8 mouse cellular contexts compared by ENCODE assay signal in the genomic region with DNA sequence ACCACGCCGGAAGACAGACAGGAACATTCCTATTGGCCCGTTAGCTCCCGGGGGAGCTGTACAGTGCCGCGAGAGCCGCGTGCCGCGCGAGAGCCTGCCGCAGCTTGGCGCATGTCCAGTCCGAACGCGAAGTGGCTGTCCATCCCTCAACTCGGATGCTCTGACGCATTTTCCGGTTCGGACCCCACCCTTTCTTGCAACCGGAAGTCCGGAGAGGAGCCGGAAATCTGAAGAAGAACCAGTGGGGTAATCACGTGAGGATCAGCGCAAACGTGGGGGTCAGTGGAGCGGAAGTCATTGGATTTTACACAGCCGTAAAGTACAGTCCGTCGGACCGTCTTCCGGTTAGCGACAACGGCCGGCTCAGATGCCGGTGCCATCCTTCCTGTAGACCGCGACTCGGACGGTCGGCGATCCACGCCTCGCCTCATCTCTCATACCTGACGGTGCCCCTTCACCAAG. TPM values are rescaled to one million over a fixed set of nuclear protein-coding genes. Genes with fewer than 3 reads are reported as not detected.
DNase-seq lines count a peak whose midpoint lies in the region; ATAC-seq and TF ChIP-seq lines count a peak whose summit lies in the region.

A gene (plus strand): TSS at position 230 of the 462 bp plus-strand sequence.

- peak within 1 kb of the TSS; percentile 60 for H3K4me2 ChIP-seq in embryonic facial prominence, embryonic 13.5 days
- peak within 1 kb of the TSS; percentile 59 for H3K4me2 ChIP-seq in kidney, embryonic 14.5 days (replicated peaks; ENCODE audit: low read depth, low read length)
- H3K4me2 ChIP-seq in limb, embryonic 14.5 days (replicated peaks; ENCODE audit: low read depth, low read length, severe bottlenecking): peak within 1 kb of the TSS; percentile 59

- peaks cover 62% of the 10 kb centered on the region for H3K36me3 ChIP-seq in spleen, adult 2 months (ENCODE audit: control insufficient read depth, insufficient read depth, low read length)
- H3K36me3 ChIP-seq in embryonic facial prominence, embryonic 13.5 days: peaks cover 90% of the 10 kb centered on the region
- H3K36me3 ChIP-seq in kidney, embryonic 14.5 days (ENCODE audit: control insufficient read depth, insufficient read depth, low read length): peaks cover 90% of the 10 kb centered on the region
- peaks cover 90% of the 10 kb centered on the region for H3K36me3 ChIP-seq in limb, embryonic 14.5 days (ENCODE audit: control insufficient read depth, insufficient read depth, low read length)

- peak within 1 kb of the TSS; percentile 64 for H3K9ac ChIP-seq in embryonic facial prominence, embryonic 13.5 days
- H3K9ac ChIP-seq in kidney, embryonic 14.5 days (ENCODE audit: low read depth, low read length): peak within 1 kb of the TSS; percentile 55; the same call in 1 of the 2 replicates
- peak within 1 kb of the TSS; percentile 43 for H3K9ac ChIP-seq in limb, embryonic 14.5 days (ENCODE audit: low read depth, low read length, severe bottlenecking)

- peaks cover 6% of the 10 kb centered on the region; the same call in 1 of the 2 replicates for H3K9me3 ChIP-seq in embryonic facial prominence, embryonic 13.5 days
- peaks cover 5% of the 10 kb centered on the region; the same call in 1 of the 2 replicates for H3K9me3 ChIP-seq in kidney, embryonic 14.5 days (ENCODE audit: control insufficient read depth, low read length)
- H3K9me3 ChIP-seq in limb, embryonic 14.5 days (ENCODE audit: control insufficient read depth, low read length): no peaks in the 10 kb centered on the region; the same call in 1 of the 2 replicates

- 0 out of 2 replicates have a peak within 1 kb of the TSS, but pooled peaks have one; percentile 2 for H3K4me3 ChIP-seq in spleen, adult 2 months (ENCODE audit: extremely low read depth, insufficient read depth, insufficient read length)
- H3K4me3 ChIP-seq in embryonic facial prominence, embryonic 13.5 days: peak within 1 kb of the TSS; percentile 45
- H3K4me3 ChIP-seq in kidney, embryonic 14.5 days (ENCODE audit: low read length): peak within 1 kb of the TSS; percentile 48
- peak within 1 kb of the TSS; percentile 45 for H3K4me3 ChIP-seq in limb, embryonic 14.5 days (replicated peaks; ENCODE audit: low read length)

- no peaks in the 10 kb centered on the region for H3K27me3 ChIP-seq in spleen, adult 2 months (ENCODE audit: control insufficient read depth, insufficient read depth, low read length)
- H3K27me3 ChIP-seq in embryonic facial prominence, embryonic 13.5 days: no peaks in the 10 kb centered on the region
- no peaks in the 10 kb centered on the region for H3K27me3 ChIP-seq in kidney, embryonic 14.5 days (ENCODE audit: control insufficient read depth, insufficient read depth, low read length)
- H3K27me3 ChIP-seq in limb, embryonic 14.5 days (ENCODE audit: control insufficient read depth, insufficient read depth, low read length): no peaks in the 10 kb centered on the region

- ATAC-seq in embryonic facial prominence, embryonic 13.5 days (ENCODE audit: insufficient number of reproducible peaks, insufficient read depth, low FRiP score, low TSS enrichment, low read depth): peak; percentile 88
- ATAC-seq in kidney, embryonic 14.5 days (ENCODE audit: low FRiP score, low TSS enrichment): peak; percentile 96
- peak; percentile 92 for ATAC-seq in limb, embryonic 14.5 days (ENCODE audit: low FRiP score, low read depth)

- peak in 1 of 2 experiments; percentile 31 for DNase-seq in spleen, adult 2 months (ENCODE audit: low read depth in 1 of 2, low spot score in 2 of 2)
- no peak for DNase-seq in spleen, adult 12 weeks (ENCODE audit: low spot score)
- DNase-seq in heart, adult 8-10 months (ENCODE audit: low spot score): peak; percentile 90
- peak; percentile 92 for DNase-seq in limb, embryonic 14.5 days (ENCODE audit: low spot score)
- DNase-seq in neural tube, embryonic 10.5 days (ENCODE audit: extremely low spot score, low spot score): peak; percentile 89
- peak; percentile 98 for DNase-seq in telencephalon, adult 2 months (ENCODE audit: low read depth, low spot score)

- TF ChIP-seq CTCF in spleen, adult 2 months (IDR thresholded peaks at IDR 0.05; ENCODE audit: extremely low read depth, insufficient read depth, insufficient read length, insufficient replicate concordance): no peak

- TF ChIP-seq POLR2A in spleen, adult 2 months (IDR thresholded peaks at IDR 0.05; ENCODE audit: low read depth, low read length): no peak
- 0 out of 2 replicates have a peak, but pooled peaks have one; percentile 10 for TF ChIP-seq POLR2A in limb, embryonic 14.5 days (IDR thresholded peaks at IDR 0.05; ENCODE audit: borderline replicate concordance, extremely low read depth, insufficient read depth, insufficient read length)

- no peaks in the 10 kb centered on the region for H3K4me1 ChIP-seq in spleen, adult 2 months (ENCODE audit: control insufficient read depth, insufficient read depth, insufficient read length)
- peaks cover 4% of the 10 kb centered on the region for H3K4me1 ChIP-seq in embryonic facial prominence, embryonic 13.5 days
- H3K4me1 ChIP-seq in kidney, embryonic 14.5 days (ENCODE audit: control insufficient read depth, insufficient read depth, low read length): no peaks in the 10 kb centered on the region
- no peaks in the 10 kb centered on the region for H3K4me1 ChIP-seq in limb, embryonic 14.5 days (ENCODE audit: control insufficient read depth, insufficient read depth, low read length)

- WGBS in spleen, adult 2 months: 91% methylated on average over 45 of the region's 45 CpGs
- WGBS in embryonic facial prominence, embryonic 13.5 days: 49% methylated on average over 45 of the region's 45 CpGs
- WGBS in kidney, embryonic 14.5 days: 45% methylated on average over 45 of the region's 45 CpGs
- 54% methylated on average over 45 of the region's 45 CpGs for WGBS in limb, embryonic 14.5 days

- no peak within 1 kb of the TSS for H3K27ac ChIP-seq in spleen, adult 2 months (ENCODE audit: insufficient read depth, low read length)
- peak within 1 kb of the TSS; percentile 52 for H3K27ac ChIP-seq in embryonic facial prominence, embryonic 13.5 days
- H3K27ac ChIP-seq in kidney, embryonic 14.5 days (ENCODE audit: low read depth, low read length): peak within 1 kb of the TSS; percentile 37; the same call in 1 of the 2 replicates
- peak within 1 kb of the TSS; percentile 26; the same call in 1 of the 2 replicates for H3K27ac ChIP-seq in limb, embryonic 14.5 days (replicated peaks; ENCODE audit: low read depth, low read length)

RNA-seq across cellular contexts. Expression of the gene that starts here (rescaled TPM):
- polyA plus RNA-seq in spleen, adult 2 months (2012; rRNA removed): 0.79 and 1.5 TPM in 2 replicates
- 37.3 and 40.7 TPM in 2 replicates for polyA plus RNA-seq in embryonic facial prominence, embryonic 13.5 days (2015; fragmentation: Nextera tagmentation; extraction: Ambion mirVana)
- total RNA-seq in heart, adult 8-10 months (2022): 10 to 100 TPM; 15.0 to 19.6 (median 16.6) TPM
- 35.4 and 40.8 TPM in 2 replicates for polyA plus RNA-seq in kidney, embryonic 14.5 days (2014; fragmentation: Nextera tagmentation; extraction: Ambion mirVana)
- polyA plus RNA-seq in limb, embryonic 14.5 days (2012; rRNA removed): 11.8 and 18.6 TPM in 2 replicates
- polyA plus RNA-seq in limb, embryonic 14.5 days (2014; fragmentation: Nextera tagmentation; extraction: Ambion mirVana): 26.8 and 27.2 TPM in 2 replicates
